Mouse (Mus musculus): Measurements from ENCODE around the gene Hepacam.

GRCm38 (mm10) chr9:37347184-37347987, 19.8 kb upstream of the Hepacam start:
- no peak for TF ChIP-seq CTCF (IDR thresholded peaks at IDR 0.05; ENCODE audit: borderline replicate concordance, extremely low read depth, insufficient read depth, insufficient read length)
- no peak for TF ChIP-seq POLR2A (IDR thresholded peaks at IDR 0.05; ENCODE audit: borderline replicate concordance, extremely low read depth, insufficient read depth, insufficient read length, poor library complexity, severe bottlenecking)
